Mouse (Mus musculus) hindbrain, embryonic 12.5 days (tissue): ENCODE data around the gene Tead1. TPM values are rescaled to one million over a fixed set of nuclear protein-coding genes. Genes with fewer than 3 reads are reported as not detected.
A peak's percentile ranks its signal among the peaks of the same experiment; 100 is the strongest.

Source experiments
- ATAC-seq: fragments of 200-750 bp; cut with Nextera tagmentation; 2 replicates; pipeline ENCODE4 v1.8.0; 2017; ENCODE audit warnings: moderate TSS enrichment; ENCODE audit not compliant: low FRiP score
- H3K27ac ChIP-seq: fragments of 300-500 bp; sonication (generic); 2 replicates; pipeline ENCODE4 v1.5.1; 2016; ENCODE audit warnings: mild to moderate bottlenecking
- H3K27me3 ChIP-seq: fragments of 300-500 bp; sonication (generic); 2 replicates; pipeline ENCODE4 v1.6.1; 2016; ENCODE audit warnings: mild to moderate bottlenecking
- H3K36me3 ChIP-seq: fragments of 300-500 bp; sonication (generic); 2 replicates; pipeline ENCODE4 v1.6.1; 2016; ENCODE audit warnings: mild to moderate bottlenecking
- H3K4me1 ChIP-seq: fragments of 300-500 bp; sonication (generic); 2 replicates; pipeline ENCODE4 v1.6.1; 2016
- H3K4me2 ChIP-seq: fragments of 300-500 bp; sonication (generic); replicated peaks from 2 replicates; pipeline ENCODE4 v1.6.1; 2016; ENCODE audit warnings: mild to moderate bottlenecking
- H3K4me3 ChIP-seq: fragments of 300-500 bp; sonication (generic); 2 replicates; pipeline ENCODE4 v1.5.1; 2016; ENCODE audit warnings: mild to moderate bottlenecking
- H3K9ac ChIP-seq: fragments of 300-500 bp; sonication (generic); 2 replicates; pipeline ENCODE4 v1.6.1; 2016; ENCODE audit warnings: mild to moderate bottlenecking, moderate library complexity
- H3K9me3 ChIP-seq: fragments of 300-500 bp; sonication (generic); replicated peaks from 2 replicates; pipeline ENCODE4 v1.6.1; 2016; ENCODE audit warnings: mild to moderate bottlenecking
- WGBS: fragments of 180-500 bp; shearing (Covaris S2); methylation state at CpG from one replicate; pipeline ENCODE4 v1.1.7; 2016; 5-methylcytosine and 5-hydroxymethylcytosine counted together
- polyA plus RNA-seq: library from polyadenylated mRNA; unstranded; fragments of >200 nt; fragmentation: Nextera tagmentation; extraction: Ambion mirVana; gene quantifications from 2 replicates; pipeline ENCODE4 v1.2.1, GENCODE M21; 2016

The Tead1 gene
- polyA plus RNA-seq, 1 experiment from 2014 or later, result 25.4 TPM

GRCm38 (mm10) chr7:112787281-112787680 is 108.2 kb downstream of the Tead1 start:
- WGBS, result 80% methylated on average over 7 of the region's 7 CpGs
- Histone ChIP-seq H3K27me3 (no peaks in the 10 kb centered on the region), H3K9ac (no peak overlapping the region), H3K4me1 (peaks cover 45% of the 10 kb centered on the region), H3K27ac (peak overlapping the region; percentile 52; the same call in 1 of the 2 replicates), H3K4me3 (no peak overlapping the region), H3K36me3 (no peaks in the 10 kb centered on the region), H3K9me3 (no peaks in the 10 kb centered on the region), H3K4me2 (no peak overlapping the region)
- ATAC-seq, result no peak

GRCm38 (mm10) chr7:112788321-112788751 is 109.2 kb downstream of the Tead1 start:
- no peak for ATAC-seq

DNA sequence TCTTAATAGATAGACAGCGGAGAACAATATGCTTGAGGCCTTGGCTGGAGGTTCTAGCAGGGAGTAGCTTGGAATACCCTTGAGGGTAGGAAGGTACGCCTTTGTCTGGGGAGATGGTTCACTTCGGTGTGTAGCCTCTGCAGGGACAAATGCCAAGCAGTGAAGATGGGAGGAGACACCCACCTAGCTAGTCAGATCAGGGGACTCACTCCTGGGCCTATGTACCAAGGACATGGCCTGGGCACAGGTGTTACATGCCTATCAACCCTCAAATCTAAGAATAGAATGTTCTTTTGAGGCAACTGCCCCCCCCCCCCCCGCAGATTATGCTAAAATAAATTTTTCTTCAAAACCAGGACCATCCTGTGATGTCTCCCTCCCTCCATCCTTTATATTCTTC is 110.6 kb downstream of the Tead1 start:
- WGBS, result 85% methylated on average over 4 of the region's 4 CpGs
- Histone ChIP-seq H3K27ac (no peak overlapping the region), H3K9ac (no peak overlapping the region), H3K4me3 (no peak overlapping the region), H3K27me3 (no peaks in the 10 kb centered on the region), H3K9me3 (no peaks in the 10 kb centered on the region), H3K4me1 (peaks cover 61% of the 10 kb centered on the region), H3K4me2 (no peak overlapping the region), H3K36me3 (no peaks in the 10 kb centered on the region)
- ATAC-seq, result no peak

More at GRCm38 (mm10) chr7:112788321-112788751, 109.2 kb downstream of the Tead1 start:
- no peak overlapping the region for H3K4me3 ChIP-seq
- 29% methylated on average over 7 of the region's 7 CpGs for WGBS
- no peaks in the 10 kb centered on the region for H3K27me3 ChIP-seq
- peak overlapping the region; percentile 75 for H3K27ac ChIP-seq
- H3K9me3 ChIP-seq, result no peaks in the 10 kb centered on the region
- peak overlapping the region; percentile 17; the same call in 1 of the 2 replicates for H3K4me2 ChIP-seq
- no peak overlapping the region for H3K9ac ChIP-seq
- H3K36me3 ChIP-seq, result no peaks in the 10 kb centered on the region
- peaks cover 47% of the 10 kb centered on the region for H3K4me1 ChIP-seq

GRCm38 (mm10) chr7:112790334-112790733 is 111.2 kb downstream of the Tead1 start:
- Histone ChIP-seq H3K4me3 (no peak overlapping the region), H3K27me3 (no peaks in the 10 kb centered on the region), H3K36me3 (no peaks in the 10 kb centered on the region), H3K4me1 (peaks cover 62% of the 10 kb centered on the region), H3K4me2 (no peak overlapping the region), H3K27ac (no peak overlapping the region), H3K9ac (no peak overlapping the region), H3K9me3 (no peaks in the 10 kb centered on the region)
- WGBS, result 66% methylated on average over 2 of the region's 2 CpGs
- ATAC-seq, result no peak

DNA sequence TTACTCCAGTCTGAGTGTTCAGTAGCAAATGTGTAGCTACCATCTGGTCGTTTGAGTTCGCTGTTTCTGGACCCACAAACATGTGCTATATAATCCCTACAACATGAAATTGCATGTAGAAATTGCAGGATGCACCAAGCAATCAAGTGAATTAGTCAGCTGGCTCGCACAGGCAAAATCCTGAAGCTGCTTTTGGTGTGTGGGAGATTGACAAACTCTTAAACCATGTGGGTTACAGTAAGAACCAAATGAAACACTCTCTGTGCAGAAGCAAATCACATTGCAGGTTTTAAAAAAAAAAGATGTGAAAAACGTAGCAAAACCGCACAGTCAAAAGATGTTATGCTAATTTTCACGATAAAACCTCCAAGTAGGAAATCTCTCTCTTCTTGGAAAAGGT is 113.6 kb downstream of the Tead1 start:
- no peak for ATAC-seq
- Histone ChIP-seq H3K4me2 (no peak overlapping the region), H3K9ac (no peak overlapping the region), H3K27ac (no peak overlapping the region), H3K4me1 (peaks cover 56% of the 10 kb centered on the region), H3K9me3 (no peaks in the 10 kb centered on the region), H3K27me3 (no peaks in the 10 kb centered on the region), H3K4me3 (no peak overlapping the region), H3K36me3 (no peaks in the 10 kb centered on the region)
- 89% methylated on average over 6 of the region's 6 CpGs for WGBS

GRCm38 (mm10) chr7:112793903-112794302 is 114.8 kb downstream of the Tead1 start:
- ATAC-seq, result peak; percentile 38
- Histone ChIP-seq H3K27ac (peak overlapping the region; percentile 36; the same call in 1 of the 2 replicates), H3K9me3 (no peaks in the 10 kb centered on the region), H3K27me3 (no peaks in the 10 kb centered on the region), H3K4me3 (no peak overlapping the region), H3K4me2 (no peak overlapping the region), H3K9ac (no peak overlapping the region), H3K36me3 (no peaks in the 10 kb centered on the region), H3K4me1 (peaks cover 48% of the 10 kb centered on the region)
- WGBS, result 50% methylated on average over 7 of the region's 7 CpGs

DNA sequence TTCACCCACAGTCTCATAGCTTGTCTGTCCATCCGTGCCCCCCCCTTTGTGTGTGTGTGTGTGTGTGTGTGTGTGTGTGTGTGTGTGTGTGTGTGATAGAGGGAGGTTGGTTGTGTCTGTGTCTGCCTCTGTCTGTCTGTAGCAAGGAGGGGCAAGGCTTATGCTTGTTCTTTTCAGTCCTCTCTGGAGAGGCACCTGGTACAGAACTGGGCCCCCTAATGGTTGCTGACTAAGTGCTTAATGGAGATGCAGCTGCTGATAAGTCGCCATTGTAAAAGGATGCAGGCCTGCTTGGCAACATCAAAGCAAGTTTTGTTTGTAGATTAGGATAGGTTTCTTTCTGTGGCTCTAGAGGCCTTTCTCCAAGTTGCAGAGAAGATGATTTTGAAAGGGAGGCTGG is 115.4 kb downstream of the Tead1 start:
- peak overlapping the region; percentile 36 for H3K27ac ChIP-seq
- H3K9ac ChIP-seq, result 0 out of 2 replicates have a peak overlapping the region, but pooled peaks have one; percentile 19
- no peak overlapping the region for H3K4me2 ChIP-seq
- no peaks in the 10 kb centered on the region for H3K9me3 ChIP-seq
- no peaks in the 10 kb centered on the region for H3K36me3 ChIP-seq
- H3K4me1 ChIP-seq, result peaks cover 44% of the 10 kb centered on the region
- H3K27me3 ChIP-seq, result no peaks in the 10 kb centered on the region
- WGBS, result 27% methylated on average over 2 of the region's 2 CpGs
- peak; percentile 59; the same call in 1 of the 2 replicates for ATAC-seq
- H3K4me3 ChIP-seq, result no peak overlapping the region

GRCm38 (mm10) chr7:112797526-112798321 is 118.6 kb downstream of the Tead1 start:
- ATAC-seq, result no peak
- Histone ChIP-seq H3K36me3 (no peaks in the 10 kb centered on the region), H3K9me3 (no peaks in the 10 kb centered on the region), H3K27ac (no peak overlapping the region), H3K4me1 (peaks cover 60% of the 10 kb centered on the region), H3K4me2 (no peak overlapping the region), H3K4me3 (no peak overlapping the region), H3K27me3 (no peaks in the 10 kb centered on the region), H3K9ac (no peak overlapping the region)
- 78% methylated on average over 8 of the region's 8 CpGs for WGBS

DNA sequence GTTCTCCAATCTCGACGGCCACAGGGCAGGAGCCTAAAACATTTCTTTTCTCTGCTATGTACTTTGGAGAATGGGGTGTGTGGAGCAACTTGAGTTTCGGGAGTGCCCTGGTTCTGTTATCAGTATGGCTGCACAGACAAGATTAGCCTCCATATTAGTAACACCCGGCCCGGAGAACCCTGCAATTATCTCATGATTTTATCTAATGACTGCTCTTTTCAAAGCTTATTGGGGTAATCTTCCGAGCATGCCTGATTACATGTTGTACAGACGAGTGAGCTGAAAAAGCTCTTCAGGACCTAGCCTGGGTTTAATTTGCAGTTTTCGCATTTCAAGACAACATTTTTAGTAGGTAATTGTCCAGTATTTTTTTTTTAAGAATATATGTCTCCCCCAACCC is 122.6 kb downstream of the Tead1 start:
- no peaks in the 10 kb centered on the region for H3K9me3 ChIP-seq
- H3K4me2 ChIP-seq, result no peak overlapping the region
- peaks cover 50% of the 10 kb centered on the region for H3K4me1 ChIP-seq
- H3K27ac ChIP-seq, result no peak overlapping the region
- WGBS, result 69% methylated on average over 8 of the region's 8 CpGs
- ATAC-seq, result no peak
- H3K9ac ChIP-seq, result no peak overlapping the region
- H3K4me3 ChIP-seq, result no peak overlapping the region
- H3K36me3 ChIP-seq, result no peaks in the 10 kb centered on the region
- H3K27me3 ChIP-seq, result no peaks in the 10 kb centered on the region

GRCm38 (mm10) chr7:112806718-112807400 is 127.7 kb downstream of the Tead1 start:
- Histone ChIP-seq H3K27ac (peak overlapping the region; percentile 64), H3K4me3 (no peak overlapping the region), H3K36me3 (no peaks in the 10 kb centered on the region), H3K4me1 (peaks cover 46% of the 10 kb centered on the region), H3K27me3 (no peaks in the 10 kb centered on the region), H3K9ac (no peak overlapping the region), H3K9me3 (no peaks in the 10 kb centered on the region), H3K4me2 (peak overlapping the region; percentile 35)
- peak; percentile 21; the same call in 1 of the 2 replicates for ATAC-seq
- 38% methylated on average over 2 of the region's 2 CpGs for WGBS

GRCm38 (mm10) chr7:112807401-112807751 is 128.3 kb downstream of the Tead1 start:
- H3K4me3 ChIP-seq, result no peak overlapping the region
- H3K27ac ChIP-seq, result peak overlapping the region; percentile 64
- no peaks in the 10 kb centered on the region for H3K27me3 ChIP-seq
- WGBS, result 1% methylated on average over 6 of the region's 6 CpGs
- peak; percentile 17; the same call in 1 of the 2 replicates for ATAC-seq
- no peak overlapping the region for H3K9ac ChIP-seq
- H3K9me3 ChIP-seq, result no peaks in the 10 kb centered on the region
- H3K4me1 ChIP-seq, result peaks cover 41% of the 10 kb centered on the region
- no peaks in the 10 kb centered on the region for H3K36me3 ChIP-seq
- peak overlapping the region; percentile 35 for H3K4me2 ChIP-seq

DNA sequence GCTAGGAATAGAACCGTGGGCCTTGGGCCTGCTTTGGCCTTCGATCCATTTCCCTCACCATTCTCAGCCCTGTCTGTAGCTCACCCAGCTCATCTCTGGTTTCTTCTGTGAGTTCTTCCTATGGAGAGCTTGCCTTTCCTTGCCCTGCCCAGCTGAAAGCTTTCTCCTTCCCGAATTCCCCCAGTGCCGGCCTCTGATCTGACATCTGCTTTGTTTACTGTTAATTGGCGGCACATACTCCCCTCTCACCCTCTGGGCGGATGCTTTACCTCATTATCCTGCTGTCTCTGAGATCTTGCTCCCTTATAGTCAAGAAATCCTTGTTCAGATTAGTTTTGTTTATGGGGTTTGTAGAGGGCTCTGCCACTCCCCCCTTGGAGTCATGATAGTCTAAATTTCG is 131.6 kb downstream of the Tead1 start:
- H3K4me1 ChIP-seq, result peaks cover 33% of the 10 kb centered on the region
- 37% methylated on average over 7 of the region's 7 CpGs for WGBS
- no peak for ATAC-seq
- H3K9me3 ChIP-seq, result no peaks in the 10 kb centered on the region
- no peak overlapping the region for H3K4me2 ChIP-seq
- H3K4me3 ChIP-seq, result no peak overlapping the region
- no peak overlapping the region for H3K27ac ChIP-seq
- H3K36me3 ChIP-seq, result no peaks in the 10 kb centered on the region
- H3K9ac ChIP-seq, result no peak overlapping the region
- no peaks in the 10 kb centered on the region for H3K27me3 ChIP-seq
